Mouse (Mus musculus) ovary, postnatal 14 days (tissue): Measurements from ENCODE around the gene Tlnrd1.

ENCODE experiments used
- DNase-seq: peaks from one replicate; pipeline ENCODE4 v3.0.0; 2022; ENCODE audit warnings: low spot score

Tlnrd1 gene

GRCm38 (mm10) chr7:83844807-83845206, 39.3 kb downstream of the Tlnrd1 start:
- DNase-seq = no peak

GRCm38 (mm10) chr7:83842486-83843259, 41.4 kb downstream of the Tlnrd1 start:
- no peak for DNase-seq

GRCm38 (mm10) chr7:83840076-83840475, 44.0 kb downstream of the Tlnrd1 start:
- DNase-seq = no peak

- no peak for DNase-seq
Observed at GRCm38 (mm10) chr7:83838525-83839224, 45.4 kb downstream of the Tlnrd1 start.
